Mouse (Mus musculus) forebrain, embryonic 15.5 days (tissue): ENCODE data around the gene Tra2a. TPM values are rescaled to one million over a fixed set of nuclear protein-coding genes. Genes with fewer than 3 reads are reported as not detected.
"Not testable (repeated sequence)": the region's sequence is repeated elsewhere in the genome, so short reads cannot be mapped to it uniquely, and the experiment has no call there.

ENCODE experiments used
- ATAC-seq: fragments of 200-750 bp; cut with Nextera tagmentation; replicated peaks from 2 replicates; pipeline ENCODE4 v1.8.0; 2017; ENCODE audit warnings: mild to moderate bottlenecking, moderate TSS enrichment, moderate library complexity
- H3K27ac ChIP-seq: fragments of 300-500 bp; sonication (generic); replicated peaks from 2 replicates; pipeline ENCODE4 v1.5.1; 2015; ENCODE audit warnings: mild to moderate bottlenecking, inconsistent platforms
- H3K27me3 ChIP-seq: fragments of 300-500 bp; sonication (generic); 2 replicates; pipeline ENCODE4 v1.6.1; 2015; ENCODE audit warnings: inconsistent platforms
- H3K36me3 ChIP-seq: fragments of 300-500 bp; sonication (generic); 2 replicates; pipeline ENCODE4 v1.6.1; 2015; ENCODE audit warnings: mild to moderate bottlenecking, inconsistent platforms
- H3K4me1 ChIP-seq: fragments of 300-500 bp; sonication (generic); 2 replicates; pipeline ENCODE4 v1.6.1; 2015; ENCODE audit warnings: inconsistent platforms
- H3K4me2 ChIP-seq: fragments of 300-500 bp; sonication (generic); replicated peaks from 2 replicates; pipeline ENCODE4 v1.6.1; 2015; ENCODE audit warnings: mild to moderate bottlenecking, inconsistent platforms
- H3K4me3 ChIP-seq: fragments of 300-500 bp; sonication (generic); 2 replicates; pipeline ENCODE4 v1.5.1; 2015; ENCODE audit warnings: mild to moderate bottlenecking, inconsistent platforms
- H3K9ac ChIP-seq: fragments of 300-500 bp; sonication (generic); replicated peaks from 2 replicates; pipeline ENCODE4 v1.6.1; 2015; ENCODE audit warnings: mild to moderate bottlenecking, inconsistent platforms
- H3K9me3 ChIP-seq: fragments of 300-500 bp; sonication (generic); 2 replicates; pipeline ENCODE4 v1.6.1; 2016; ENCODE audit warnings: inconsistent platforms
- WGBS: fragments of 180-500 bp; shearing (Covaris S2); methylation state at CpG from one replicate; pipeline ENCODE4 v1.1.7; 2015; ENCODE audit warnings: mixed read lengths; 5-methylcytosine and 5-hydroxymethylcytosine counted together
- polyA plus RNA-seq: library from polyadenylated mRNA; unstranded; fragments of >200 nt; fragmentation: Nextera tagmentation; extraction: Ambion mirVana; gene quantifications from 2 replicates; pipeline ENCODE4 v1.2.1, GENCODE M21; 2015

Tra2a gene
- polyA plus RNA-seq, 1 experiment from 2014 or later: 147 TPM

DNA sequence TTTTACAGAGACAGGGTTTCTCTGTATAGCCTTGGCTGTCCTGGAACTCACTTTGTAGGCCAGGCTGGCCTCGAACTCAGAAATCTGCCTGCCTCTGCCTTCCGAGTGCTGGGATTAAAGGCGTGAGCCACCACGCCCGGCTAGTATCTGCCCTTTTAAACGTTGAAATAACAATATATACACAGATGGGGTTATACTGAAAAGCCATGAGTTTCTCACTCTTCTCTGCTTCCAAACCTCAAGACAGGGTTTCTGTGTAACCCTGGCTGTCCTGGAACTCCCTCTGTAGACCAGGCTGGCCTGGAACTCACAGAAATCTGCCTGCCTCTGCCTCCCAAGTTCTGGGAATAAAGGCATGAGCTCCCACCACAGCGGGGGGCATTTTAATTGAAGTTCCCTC, 613 bp upstream of the Tra2a start:
- ATAC-seq: 0 out of 2 replicates have a peak, but pooled peaks have one; percentile 0

DNA sequence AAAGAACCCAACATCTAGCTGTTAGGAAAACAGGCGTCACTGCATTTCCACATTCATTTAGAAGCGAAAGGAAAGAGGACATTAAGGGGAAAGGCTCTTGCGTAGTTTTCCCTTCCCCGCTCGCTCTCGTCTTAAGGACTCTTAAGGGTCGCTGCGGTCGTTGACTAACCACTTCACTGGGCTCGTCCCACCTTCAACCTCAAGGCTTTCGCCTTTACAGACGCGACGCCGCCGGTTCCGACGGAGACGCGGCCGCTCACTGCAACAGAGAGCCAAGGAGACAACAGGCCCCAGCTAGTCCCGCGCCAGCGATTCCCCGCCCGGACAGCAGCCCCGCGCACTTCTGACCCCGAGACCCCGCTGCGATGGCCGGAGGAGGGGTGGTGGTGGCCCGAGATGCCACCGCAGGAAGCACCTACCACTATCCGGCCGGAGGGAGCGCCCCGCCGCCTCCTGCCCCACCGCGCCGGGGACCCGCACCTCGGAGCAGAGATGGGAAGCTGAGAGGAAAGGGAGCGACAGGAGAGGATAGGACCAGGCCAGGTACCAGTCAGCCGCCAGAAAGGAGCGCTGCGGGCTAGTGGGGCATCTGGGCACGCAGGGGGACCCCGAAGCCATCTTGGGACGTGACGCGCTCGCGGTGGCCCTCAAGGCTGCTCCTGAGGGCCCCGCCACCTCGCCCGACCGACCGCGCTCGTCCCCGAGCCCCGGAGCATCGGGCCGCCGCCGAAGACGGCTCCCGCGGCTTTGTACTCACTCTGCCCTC, 569 bp downstream of the Tra2a start:
- under 1% methylated on average over 71 of the region's 71 CpGs for WGBS
- Histone ChIP-seq H3K4me3 (peak overlapping the region; percentile 100), H3K4me2 (peak overlapping the region; percentile 64), H3K9me3 (no peaks in the 10 kb centered on the region), H3K4me1 (peaks cover 29% of the 10 kb centered on the region), H3K36me3 (no peaks in the 10 kb centered on the region), H3K9ac (peak overlapping the region; percentile 100), H3K27me3 (no peaks in the 10 kb centered on the region), H3K27ac (peak overlapping the region; percentile 99)
- peak; percentile 85 for ATAC-seq

More for the DNA sequence above, 613 bp upstream of the Tra2a start:
- H3K4me3 ChIP-seq: peak overlapping the region; percentile 100
- H3K4me2 ChIP-seq: peak overlapping the region; percentile 64; the same call in 1 of the 2 replicates
- peak overlapping the region; percentile 99 for H3K27ac ChIP-seq
- not testable (repeated sequence) for H3K9me3 ChIP-seq, H3K9ac ChIP-seq, H3K27me3 ChIP-seq, H3K36me3 ChIP-seq
- 90% methylated on average over 7 of the region's 7 CpGs for WGBS
- H3K4me1 ChIP-seq: peaks cover 27% of the 10 kb centered on the region

DNA sequence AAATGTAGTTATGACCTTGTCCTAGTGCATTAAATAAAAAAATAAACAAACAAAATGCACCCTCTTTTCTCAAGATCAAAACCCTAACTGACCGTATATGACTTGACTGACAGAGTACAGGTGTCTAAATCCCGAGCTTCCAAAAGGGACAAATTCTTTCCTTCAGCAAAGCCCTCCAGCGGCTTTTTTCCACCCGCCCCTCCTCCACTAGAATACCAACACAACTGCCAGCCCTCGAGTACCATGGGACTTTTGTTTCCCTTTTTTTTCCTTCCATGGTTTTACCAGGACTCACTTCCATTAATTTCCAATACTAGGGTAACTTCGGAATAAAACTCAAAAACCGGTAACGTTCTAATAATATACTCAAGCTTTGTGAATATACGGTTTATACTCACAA, 1.4 kb downstream of the Tra2a start:
- WGBS: 1% methylated on average over 9 of the region's 9 CpGs

DNA sequence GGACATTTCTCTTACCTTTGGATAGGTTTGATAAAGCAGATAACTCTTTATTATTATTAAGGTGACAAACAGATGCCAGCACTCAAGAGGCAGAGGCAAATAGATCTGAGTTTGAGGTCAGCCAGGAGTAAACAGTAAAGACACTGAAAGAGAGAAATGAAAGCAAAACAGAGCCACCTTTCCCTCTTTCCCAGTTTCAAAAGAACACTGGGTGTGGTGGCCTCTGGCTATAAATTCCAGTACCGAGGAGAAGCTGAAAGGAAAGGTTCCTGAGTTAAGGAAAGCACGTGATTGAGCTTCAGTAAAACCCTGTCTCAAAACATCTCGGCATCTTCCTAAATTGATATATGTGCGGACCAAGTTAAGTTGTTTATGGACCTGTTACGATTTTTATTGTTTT, 4.1 kb downstream of the Tra2a start:
- no peak overlapping the region for H3K9ac ChIP-seq
- no peak for ATAC-seq
- H3K27ac ChIP-seq: no peak overlapping the region
- H3K9me3 ChIP-seq: no peaks in the 10 kb centered on the region
- WGBS: 54% methylated on average over 5 of the region's 5 CpGs
- no peak overlapping the region for H3K4me2 ChIP-seq
- no peaks in the 10 kb centered on the region for H3K36me3 ChIP-seq
- peaks cover 33% of the 10 kb centered on the region for H3K4me1 ChIP-seq
- no peak overlapping the region for H3K4me3 ChIP-seq
- no peaks in the 10 kb centered on the region for H3K27me3 ChIP-seq

More for the DNA sequence above, 1.4 kb downstream of the Tra2a start:
- H3K4me3 ChIP-seq: peak overlapping the region; percentile 100
- peak overlapping the region; percentile 100 for H3K9ac ChIP-seq
- no peak for ATAC-seq
- H3K36me3 ChIP-seq: no peaks in the 10 kb centered on the region
- peak overlapping the region; percentile 64 for H3K4me2 ChIP-seq
- peaks cover 29% of the 10 kb centered on the region for H3K4me1 ChIP-seq
- H3K9me3 ChIP-seq: no peaks in the 10 kb centered on the region
- no peaks in the 10 kb centered on the region for H3K27me3 ChIP-seq
- H3K27ac ChIP-seq: 0 out of 2 replicates have a peak overlapping the region, but pooled peaks have one; percentile 99

DNA sequence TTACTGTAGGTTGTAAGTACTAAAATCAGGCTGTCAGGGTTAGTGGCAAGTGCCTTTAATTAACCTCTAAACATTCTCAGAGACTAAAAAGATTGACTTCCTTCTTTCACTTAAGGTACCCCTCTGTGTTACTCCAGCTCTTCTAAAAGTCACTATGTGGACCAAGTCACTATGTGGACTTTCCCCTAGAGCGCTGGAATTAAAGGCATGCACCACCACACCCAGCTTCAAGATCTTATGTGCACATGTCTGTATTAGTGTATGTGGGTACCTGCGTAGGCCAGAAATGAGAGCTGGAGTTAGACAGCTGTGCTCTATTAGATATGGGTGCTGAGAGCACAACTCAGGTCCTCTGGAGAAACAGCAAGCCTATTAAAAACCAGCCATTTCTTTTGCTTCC, 6.0 kb downstream of the Tra2a start:
- no peak overlapping the region for H3K27ac ChIP-seq
- H3K9me3 ChIP-seq: no peaks in the 10 kb centered on the region
- no peak for ATAC-seq
- H3K9ac ChIP-seq: no peak overlapping the region
- H3K36me3 ChIP-seq: no peaks in the 10 kb centered on the region
- WGBS: 99% methylated on average over 2 of the region's 2 CpGs
- no peak overlapping the region for H3K4me2 ChIP-seq
- H3K4me3 ChIP-seq: no peak overlapping the region
- peaks cover 33% of the 10 kb centered on the region for H3K4me1 ChIP-seq
- no peaks in the 10 kb centered on the region for H3K27me3 ChIP-seq

DNA sequence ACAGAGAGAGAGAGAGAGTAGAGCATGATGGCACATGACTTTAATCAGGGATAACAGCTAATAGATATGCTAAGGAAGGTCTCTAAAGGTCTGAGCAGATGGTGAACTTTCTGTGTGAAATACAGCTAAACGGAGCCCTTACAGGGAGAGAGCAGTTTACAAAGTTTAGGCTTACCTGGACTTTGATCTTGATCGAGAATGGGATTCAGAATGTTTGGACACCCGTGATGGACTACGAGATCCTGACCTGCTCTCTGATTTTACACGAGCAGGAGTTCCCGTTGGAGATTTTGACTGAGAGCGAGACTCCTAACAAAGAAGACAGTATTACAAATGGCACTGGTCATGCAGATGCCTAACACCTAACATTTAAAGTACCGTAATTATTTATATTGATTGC, 11.6 kb downstream of the Tra2a start:
- no peak for ATAC-seq
- WGBS: 94% methylated on average over 8 of the region's 8 CpGs

DNA sequence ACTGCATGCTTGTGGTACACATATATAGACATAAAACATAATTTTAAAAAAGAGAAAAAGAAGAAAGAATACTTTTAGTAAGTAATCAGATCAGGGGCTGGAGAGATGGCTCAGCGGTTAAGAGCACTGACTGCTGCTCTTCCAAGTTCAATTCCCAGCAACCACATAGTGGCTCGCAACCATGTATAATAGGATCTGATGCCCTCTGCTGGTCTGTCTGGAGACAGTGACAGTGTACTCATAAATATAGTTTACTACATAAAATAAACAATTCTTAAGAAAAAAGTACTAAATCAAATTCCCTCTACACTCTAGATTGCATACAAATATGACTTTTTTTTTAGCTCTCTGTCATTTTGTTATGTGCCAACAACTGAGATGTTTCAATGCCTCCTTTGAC, 12.6 kb downstream of the Tra2a start:
- Histone ChIP-seq H3K9ac (no peak overlapping the region), H3K27me3 (no peaks in the 10 kb centered on the region), H3K4me3 (no peak overlapping the region), H3K27ac (no peak overlapping the region), H3K9me3 (no peaks in the 10 kb centered on the region), H3K4me1 (0 out of 2 replicates have a peak, but pooled peaks cover 5% of the 10 kb centered on the region), H3K4me2 (no peak overlapping the region), H3K36me3 (peaks cover 46% of the 10 kb centered on the region)
- 96% methylated on average over 2 of the region's 2 CpGs for WGBS
- no peak for ATAC-seq

More for the DNA sequence above, 11.6 kb downstream of the Tra2a start:
- Histone ChIP-seq H3K36me3 (peaks cover 40% of the 10 kb centered on the region), H3K27ac (no peak overlapping the region), H3K27me3 (no peaks in the 10 kb centered on the region), H3K4me1 (0 out of 2 replicates have a peak, but pooled peaks cover 5% of the 10 kb centered on the region), H3K4me2 (no peak overlapping the region), H3K9me3 (no peaks in the 10 kb centered on the region), H3K4me3 (no peak overlapping the region), H3K9ac (no peak overlapping the region)

DNA sequence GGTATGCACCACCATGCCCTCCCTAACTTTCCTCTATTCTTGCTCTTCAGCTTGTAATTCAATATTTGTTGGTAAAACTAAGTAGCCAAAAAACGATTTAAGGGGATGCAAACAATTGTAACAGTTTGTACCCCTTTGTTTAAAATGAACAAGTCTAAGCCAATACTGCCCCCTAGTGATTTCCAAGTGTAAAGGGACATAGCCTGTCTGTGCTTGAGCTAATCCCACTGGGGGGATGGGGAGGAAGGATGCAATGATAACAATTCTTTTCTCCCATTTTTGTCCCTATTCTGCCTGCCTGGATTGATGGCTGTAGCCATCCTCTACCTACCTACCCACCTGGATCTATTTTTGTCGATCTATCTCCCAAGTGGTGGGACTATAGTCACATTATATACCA, 16.6 kb downstream of the Tra2a start:
- Histone ChIP-seq H3K27ac (no peak overlapping the region), H3K4me2 (no peak overlapping the region), H3K4me1 (no peaks in the 10 kb centered on the region), H3K9me3 (no peaks in the 10 kb centered on the region), H3K9ac (no peak overlapping the region), H3K4me3 (no peak overlapping the region), H3K27me3 (no peaks in the 10 kb centered on the region), H3K36me3 (peaks cover 75% of the 10 kb centered on the region)
- 47% methylated on average over 2 of the region's 2 CpGs for WGBS
- peak; percentile 46; the same call in 1 of the 2 replicates for ATAC-seq

DNA sequence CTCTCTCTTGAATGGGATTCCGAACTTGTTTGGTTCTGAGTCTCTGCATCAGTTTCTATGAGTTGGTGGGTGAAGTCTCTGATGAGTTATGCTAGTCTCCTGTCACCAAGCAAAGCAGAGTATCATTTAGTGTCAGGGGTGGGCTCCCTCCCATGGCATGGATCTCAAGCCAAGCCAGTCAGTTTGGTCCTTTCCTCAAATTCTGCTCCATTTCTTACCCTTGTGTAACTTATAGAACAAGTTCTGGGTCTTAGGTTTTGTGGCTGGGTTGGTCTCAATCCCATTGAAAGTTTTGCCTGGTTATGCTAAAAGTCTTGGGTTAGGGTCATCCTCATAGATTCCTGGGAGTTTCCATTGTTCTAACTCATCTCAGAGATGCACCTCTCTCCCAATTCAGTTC, 21.5 kb downstream of the Tra2a start:
- Histone ChIP-seq H3K27me3 (no peaks in the 10 kb centered on the region), H3K4me1 (no peaks in the 10 kb centered on the region), H3K36me3 (peaks cover 43% of the 10 kb centered on the region), H3K9ac (no peak overlapping the region), H3K27ac (no peak overlapping the region), H3K4me2 (no peak overlapping the region), H3K4me3 (no peak overlapping the region), H3K9me3 (no peaks in the 10 kb centered on the region)
- ATAC-seq: no peak
- 85% methylated on average over 1 of the region's 1 CpGs for WGBS

DNA sequence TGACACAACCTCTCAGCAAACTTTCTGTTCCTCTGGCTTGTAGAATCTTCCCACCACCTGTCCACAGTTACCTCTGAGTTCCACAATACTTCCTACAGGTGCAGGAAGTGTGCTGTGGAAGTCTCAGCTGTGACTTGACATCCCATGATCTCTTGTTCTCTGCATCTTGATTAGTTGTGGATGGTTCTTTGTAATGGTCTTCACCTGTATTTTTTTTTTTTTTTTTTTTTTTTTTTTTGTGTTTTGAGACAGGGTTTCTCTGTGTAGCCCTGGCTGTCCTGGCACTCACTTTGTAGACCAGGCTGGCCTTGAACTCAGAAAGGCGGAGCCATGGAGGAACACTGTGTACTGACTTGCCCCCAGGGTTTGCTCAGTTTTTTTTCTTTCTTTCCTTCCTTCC, 22.3 kb downstream of the Tra2a start:
- Histone ChIP-seq H3K4me1 (no peaks in the 10 kb centered on the region), H3K36me3 (peaks cover 40% of the 10 kb centered on the region), H3K9me3 (no peaks in the 10 kb centered on the region), H3K27ac (no peak overlapping the region), H3K4me2 (no peak overlapping the region), H3K27me3 (no peaks in the 10 kb centered on the region), H3K4me3 (no peak overlapping the region), H3K9ac (no peak overlapping the region)
- 89% methylated on average over 1 of the region's 1 CpGs for WGBS
- ATAC-seq: 0 out of 2 replicates have a peak, but pooled peaks have one; percentile 29

DNA sequence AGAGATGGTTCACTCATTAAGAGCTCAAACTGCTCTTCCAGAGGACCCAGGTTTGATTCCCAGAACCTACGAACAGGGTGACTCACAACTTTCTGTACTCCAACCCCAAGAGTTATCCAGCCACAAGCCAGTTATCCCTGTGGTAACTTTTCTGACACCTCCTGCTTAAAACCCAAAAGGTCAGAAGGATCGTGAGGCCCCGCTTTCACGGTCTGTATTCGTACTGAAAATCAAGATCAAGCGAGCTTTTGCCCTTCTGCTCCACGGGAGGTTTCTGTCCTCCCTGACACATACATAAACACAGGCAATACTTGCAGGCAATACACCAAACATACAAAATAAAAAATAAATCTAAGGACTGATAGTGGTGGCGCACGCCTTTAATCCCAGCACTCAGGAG, 27.5 kb downstream of the Tra2a start:
- no peaks in the 10 kb centered on the region for H3K27me3 ChIP-seq
- no peak overlapping the region for H3K9ac ChIP-seq
- H3K4me2 ChIP-seq: no peak overlapping the region
- no peak overlapping the region for H3K4me3 ChIP-seq
- 56% methylated on average over 9 of the region's 9 CpGs for WGBS
- ATAC-seq: peak; percentile 95
- peaks cover 5% of the 10 kb centered on the region for H3K36me3 ChIP-seq
- H3K4me1 ChIP-seq: no peaks in the 10 kb centered on the region
- H3K27ac ChIP-seq: no peak overlapping the region
- peaks cover 3% of the 10 kb centered on the region for H3K9me3 ChIP-seq

DNA sequence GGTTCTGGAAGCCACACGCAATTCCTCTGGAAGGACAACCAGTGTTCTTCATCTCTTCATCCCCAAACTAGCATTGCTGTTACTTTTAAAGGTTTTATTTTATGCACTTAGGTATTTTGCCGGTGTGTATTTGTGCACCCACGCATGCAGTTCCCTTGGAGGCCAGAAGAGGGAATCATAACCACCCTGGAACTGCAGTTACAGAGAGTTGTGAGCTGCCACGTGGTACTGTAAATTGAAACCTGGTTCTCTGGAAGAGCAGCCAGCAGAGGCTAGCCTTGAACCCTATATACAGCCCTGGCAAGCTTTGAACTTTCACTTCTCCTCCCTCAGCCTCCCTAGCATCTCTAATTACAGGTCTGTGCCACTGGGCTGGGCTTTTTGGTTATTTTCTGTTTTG, 30.5 kb downstream of the Tra2a start:
- Histone ChIP-seq H3K9me3 (peaks cover 3% of the 10 kb centered on the region), H3K4me2 (no peak overlapping the region), H3K4me3 (no peak overlapping the region), H3K4me1 (no peaks in the 10 kb centered on the region), H3K9ac (no peak overlapping the region), H3K27me3 (no peaks in the 10 kb centered on the region), H3K36me3 (no peaks in the 10 kb centered on the region), H3K27ac (no peak overlapping the region)
- 67% methylated on average over 4 of the region's 4 CpGs for WGBS
- no peak for ATAC-seq
